Mouse (Mus musculus) central nervous system, embryonic 18 days (tissue): ENCODE measurements around the gene Dmd. TPM values are rescaled to one million over a fixed set of nuclear protein-coding genes. Genes with fewer than 3 reads are reported as not detected.

Source experiments
- polyA plus RNA-seq: library from polyadenylated mRNA; depleted of rRNA; stranded (reverse); fragments of >200 nt; gene quantifications from 2 replicates; pipeline ENCODE4 v1.2.3, GENCODE M21; 2012; rRNA removed

Dmd gene
- polyA plus RNA-seq: 22.3 and 26.5 TPM in 2 replicates

DNA sequence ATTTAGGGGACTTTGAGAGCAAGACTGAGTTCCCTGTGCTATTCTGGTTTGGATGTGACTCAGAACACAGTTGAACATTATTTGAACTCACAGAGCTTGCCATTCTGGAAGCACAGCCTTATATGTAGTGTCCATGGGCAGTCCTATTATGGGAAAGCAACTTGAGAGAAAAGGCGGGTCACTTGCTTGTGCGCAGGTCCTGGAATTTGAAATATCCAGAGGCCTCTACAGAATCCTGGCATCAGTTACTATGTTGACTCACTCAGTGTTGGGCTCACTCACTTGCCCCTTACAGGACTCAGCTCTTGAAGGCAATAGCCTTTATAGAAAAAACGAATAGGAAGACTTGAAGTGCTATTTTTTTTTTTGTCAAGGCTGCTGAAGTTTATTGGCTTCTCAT is at the start of gene Dmd:
Dmd (plus strand) TSS at position 241 of the 400 bp plus-strand sequence.

DNA sequence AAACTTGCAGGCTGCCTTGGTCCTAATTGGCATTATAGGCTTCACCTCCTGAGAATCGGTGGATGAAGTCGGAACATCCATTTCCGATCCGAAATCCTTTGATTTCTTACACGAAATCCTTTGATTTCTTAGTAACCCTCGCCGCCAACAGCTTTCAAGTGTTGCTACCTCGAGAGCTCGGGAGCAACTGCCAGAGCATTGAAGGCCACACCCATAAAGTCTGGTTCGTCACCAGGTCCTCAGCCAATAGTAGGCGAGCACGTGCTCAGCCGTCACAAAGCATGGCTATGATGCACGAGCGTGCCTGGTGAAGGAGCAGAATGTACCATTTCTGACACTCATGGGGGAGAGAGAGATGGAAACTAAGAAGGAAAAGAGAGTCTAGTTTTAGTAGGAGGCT is 538.9 kb downstream of the Dmd start, which contains the start of gene Tsga8:
Tsga8 (minus strand) TSS at position 327 of the 400 bp plus-strand sequence.

DNA sequence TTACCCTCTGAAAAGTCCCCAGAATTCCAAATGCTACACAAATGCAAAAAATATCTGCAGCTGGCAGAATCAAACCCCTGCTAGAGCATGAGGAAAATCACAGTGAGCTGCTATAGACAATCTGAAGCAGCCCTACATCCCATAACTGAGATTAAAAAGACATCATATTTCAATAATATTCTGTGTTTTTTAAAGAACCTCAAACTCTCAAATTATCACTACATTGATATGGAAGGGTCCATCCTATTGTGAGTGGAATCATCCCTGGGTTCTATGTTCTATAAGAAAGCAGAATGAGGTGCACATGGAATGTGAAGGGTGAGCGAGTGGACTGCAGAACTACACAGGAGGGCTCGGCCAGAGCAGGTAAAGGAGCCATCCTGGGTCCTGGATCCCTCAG is 2300.7 kb downstream of the Dmd start, which contains the start of gene Fthl17a:
Fthl17a (plus strand) TSS at position 301 of the 400 bp plus-strand sequence.

